Mouse (Mus musculus) retina, embryonic 14.5 days (tissue): ENCODE measurements around the gene Rapgef5.
"Not testable (repeated sequence)": the region's sequence is repeated elsewhere in the genome, so short reads cannot be mapped to it uniquely, and the experiment has no call there.

Source experiments
- DNase-seq: peaks from one replicate; pipeline ENCODE4 v3.0.0-alpha.2; 2015; ENCODE audit warnings: low spot score

Gene Rapgef5

GRCm38 (mm10) chr12:117769113-117769512, 252.8 kb downstream of the Rapgef5 start:
- peak; percentile 96 for DNase-seq

GRCm38 (mm10) chr12:117770211-117770610, 253.9 kb downstream of the Rapgef5 start:
- DNase-seq, result peak; percentile 53

GRCm38 (mm10) chr12:117771156-117771555, 254.9 kb downstream of the Rapgef5 start:
- no peak for DNase-seq

GRCm38 (mm10) chr12:117772638-117773037, 256.4 kb downstream of the Rapgef5 start:
- peak; percentile 88 for DNase-seq

- DNase-seq, result no peak
These were observed 260.6 kb downstream of the Rapgef5 start for GRCm38 (mm10) chr12:117776841-117777240.

GRCm38 (mm10) chr12:117781360-117781759, 265.1 kb downstream of the Rapgef5 start:
- no peak for DNase-seq

GRCm38 (mm10) chr12:117783426-117783825, 267.1 kb downstream of the Rapgef5 start:
- DNase-seq, result peak; percentile 36

- no peak for DNase-seq
These were observed 270.3 kb downstream of the Rapgef5 start for GRCm38 (mm10) chr12:117786621-117787020.

GRCm38 (mm10) chr12:117788513-117789011, 272.3 kb downstream of the Rapgef5 start:
- no peak for DNase-seq

- no peak for DNase-seq
These were observed 272.7 kb downstream of the Rapgef5 start for GRCm38 (mm10) chr12:117789017-117789416.

GRCm38 (mm10) chr12:117795303-117795702, 279.0 kb downstream of the Rapgef5 start:
- no peak for DNase-seq

- DNase-seq, result not testable (repeated sequence)
These were observed 287.7 kb downstream of the Rapgef5 start, which contains the start of gene Cdca7l for GRCm38 (mm10) chr12:117803989-117804388. Cdca7l (plus strand) TSS chr12:117804289.

- no peak for DNase-seq
These were observed 289.3 kb downstream of the Rapgef5 start for GRCm38 (mm10) chr12:117805576-117805975.

GRCm38 (mm10) chr12:117806007-117806451, 289.8 kb downstream of the Rapgef5 start:
- DNase-seq, result peak; percentile 85

- DNase-seq, result no peak
These were observed 290.2 kb downstream of the Rapgef5 start for GRCm38 (mm10) chr12:117806470-117806869.

- peak; percentile 54 for DNase-seq
These were observed 291.4 kb downstream of the Rapgef5 start for GRCm38 (mm10) chr12:117807637-117808036.

- DNase-seq, result peak; percentile 50
These were observed 292.4 kb downstream of the Rapgef5 start for GRCm38 (mm10) chr12:117808355-117809326.
